Mouse (Mus musculus): ENCODE data around the gene Nr2c2. TPM values are rescaled to one million over a fixed set of nuclear protein-coding genes. Genes with fewer than 3 reads are reported as not detected.
"Not testable (repeated sequence)": the region's sequence is repeated elsewhere in the genome, so short reads cannot be mapped to it uniquely, and the experiment has no call there.

The Nr2c2 gene
- total RNA-seq (2021): 10 to 100 TPM; 36.0 to 44.6 TPM
- long read RNA-seq, experiment 1, full-length matches to known transcripts: 3 of 19 reads
- long read RNA-seq, experiment 1, partial matches to known transcripts: 14 of 19 reads
- long read RNA-seq, experiment 1, other reads (novel, unspliced or antisense): 2 of 19 reads
- long read RNA-seq, experiment 2, full-length matches to known transcripts: 2 of 5 reads
- long read RNA-seq, experiment 2, partial matches to known transcripts: 0 of 5 reads
- long read RNA-seq, experiment 2, other reads (novel, unspliced or antisense): 3 of 5 reads

- peak; percentile 90 for DNase-seq
These were observed at the start of gene Nr2c2 for GRCm38 (mm10) chr6:92091130-92091591. Gene Nr2c2 (plus strand): TSS chr6:92091390.

- DNase-seq: peak; percentile 44
These were observed 49.1 kb upstream of the Nr2c2 start for GRCm38 (mm10) chr6:92042055-92042454.

GRCm38 (mm10) chr6:92042850-92043249 lies 48.3 kb upstream of the Nr2c2 start:
- no peak for DNase-seq

GRCm38 (mm10) chr6:92057768-92058167 lies 33.4 kb upstream of the Nr2c2 start:
- no peak for DNase-seq

- DNase-seq: no peak
These were observed 29.5 kb upstream of the Nr2c2 start for GRCm38 (mm10) chr6:92061725-92062124.

GRCm38 (mm10) chr6:92063452-92063851 lies 27.7 kb upstream of the Nr2c2 start:
- peak; percentile 29 for DNase-seq

- DNase-seq: peak; percentile 16
These were observed 27.1 kb upstream of the Nr2c2 start for GRCm38 (mm10) chr6:92064101-92064500.

- peak; percentile 76 for DNase-seq
These were observed 25.3 kb upstream of the Nr2c2 start for GRCm38 (mm10) chr6:92065721-92066496.

- peak; percentile 86 for DNase-seq
These were observed 23.9 kb upstream of the Nr2c2 start for GRCm38 (mm10) chr6:92067146-92067790.

GRCm38 (mm10) chr6:92071121-92071839 lies 19.9 kb upstream of the Nr2c2 start:
- DNase-seq: peak; percentile 7

GRCm38 (mm10) chr6:92080730-92081129 lies 10.5 kb upstream of the Nr2c2 start:
- DNase-seq: no peak

GRCm38 (mm10) chr6:92082756-92083155 lies 8.4 kb upstream of the Nr2c2 start:
- DNase-seq: no peak

- no peak for DNase-seq
These were observed 6.3 kb upstream of the Nr2c2 start for GRCm38 (mm10) chr6:92084932-92085331.

- DNase-seq: not testable (repeated sequence)
These were observed 2.0 kb upstream of the Nr2c2 start for GRCm38 (mm10) chr6:92089141-92089540.

- DNase-seq: no peak
These were observed 1.2 kb upstream of the Nr2c2 start for GRCm38 (mm10) chr6:92089982-92090381.

- no peak for DNase-seq
These were observed 693 bp upstream of the Nr2c2 start for GRCm38 (mm10) chr6:92090497-92090896.

GRCm38 (mm10) chr6:92091767-92092489 lies 738 bp downstream of the Nr2c2 start:
- DNase-seq: peak; percentile 100

- DNase-seq: peak; percentile 7
These were observed 1.5 kb downstream of the Nr2c2 start for GRCm38 (mm10) chr6:92092737-92093136.

- DNase-seq: no peak
These were observed 2.7 kb downstream of the Nr2c2 start for GRCm38 (mm10) chr6:92093869-92094268.

- no peak for DNase-seq
These were observed 9.6 kb downstream of the Nr2c2 start for GRCm38 (mm10) chr6:92100679-92101360.

GRCm38 (mm10) chr6:92124547-92124946 lies 33.4 kb downstream of the Nr2c2 start:
- DNase-seq: no peak

Data from adrenal gland, postnatal 10 days (tissue).